Mouse (Mus musculus) urinary bladder, postnatal 4 days (tissue): ENCODE measurements around the gene 1700020L24Rik.

Experiments used
- DNase-seq, 2 experiments: peaks; one replicate each; pipeline ENCODE4 v3.0.0; 2021 to 2022; ENCODE audit warnings: low spot score in 2 of 2

Gene 1700020L24Rik

GRCm38 (mm10) chr11:83471766-83472165 is 34.3 kb downstream of the 1700020L24Rik start:
- no peak for DNase-seq

GRCm38 (mm10) chr11:83472324-83473234 is 35.1 kb downstream of the 1700020L24Rik start, which contains the start of gene Taf15:
TSS of gene Taf15 (plus strand) at chr11:83473086.
- peak; percentile 98 for DNase-seq

- no peak for DNase-seq
Observed at GRCm38 (mm10) chr11:83473235-83474016, 35.9 kb downstream of the 1700020L24Rik start.
